Mouse (Mus musculus) adrenal gland, postnatal 4 days (tissue): ENCODE data around the gene Tmem119. TPM values are rescaled to one million over a fixed set of nuclear protein-coding genes. Genes with fewer than 3 reads are reported as not detected.
"Not testable (repeated sequence)": the region's sequence is repeated elsewhere in the genome, so short reads cannot be mapped to it uniquely, and the experiment has no call there.

ENCODE experiments used
- DNase-seq, 2 experiments: peaks; one replicate each; pipeline ENCODE4 v3.0.0; 2021 to 2022; ENCODE audit warnings: low spot score in 2 of 2, mixed read lengths in 2 of 2
- total RNA-seq, 2 experiments: library from RNA; stranded (reverse); gene quantifications; 2 replicates each; pipeline ENCODE4 v1.2.3; 2021

Tmem119 gene
- total RNA-seq, 2 experiments from 2014 or later: 24.5 to 25.2 TPM

DNA sequence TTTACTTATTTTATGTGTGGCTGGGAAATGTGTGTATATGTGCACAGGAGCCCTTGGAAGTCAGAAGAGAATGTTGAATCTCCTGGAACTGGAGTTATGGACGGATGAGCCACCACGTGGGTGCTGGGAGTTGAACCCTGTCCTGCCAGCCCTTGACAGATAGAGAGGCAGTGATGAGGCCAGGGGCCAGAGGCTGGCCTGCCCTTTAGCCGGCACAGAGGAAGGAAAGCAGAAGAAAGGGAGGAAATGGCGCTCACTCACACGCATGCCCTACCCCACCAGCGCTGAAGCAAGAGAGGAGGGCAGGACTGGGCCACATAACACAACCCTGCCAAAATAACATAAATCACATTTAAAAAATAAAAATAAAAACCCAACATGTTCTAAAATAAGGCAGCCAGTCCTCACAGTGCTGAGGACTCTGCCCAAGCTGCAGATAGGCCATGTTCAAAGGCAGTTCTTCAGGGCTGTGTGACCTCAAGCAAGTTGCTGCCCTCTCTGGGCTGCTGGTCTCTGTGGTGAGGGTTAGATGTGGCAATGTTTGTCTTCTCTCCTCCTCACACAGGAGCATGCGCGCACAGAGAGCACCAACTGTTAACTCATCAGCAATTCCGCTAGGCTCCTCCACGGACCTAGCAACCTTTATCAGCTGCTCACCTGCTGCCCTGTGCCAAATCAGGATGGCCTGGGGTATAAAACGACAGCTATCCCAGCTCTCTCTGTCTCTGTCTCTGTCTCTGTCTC lies 9.7 kb downstream of the Tmem119 start:
- no peak for DNase-seq

DNA sequence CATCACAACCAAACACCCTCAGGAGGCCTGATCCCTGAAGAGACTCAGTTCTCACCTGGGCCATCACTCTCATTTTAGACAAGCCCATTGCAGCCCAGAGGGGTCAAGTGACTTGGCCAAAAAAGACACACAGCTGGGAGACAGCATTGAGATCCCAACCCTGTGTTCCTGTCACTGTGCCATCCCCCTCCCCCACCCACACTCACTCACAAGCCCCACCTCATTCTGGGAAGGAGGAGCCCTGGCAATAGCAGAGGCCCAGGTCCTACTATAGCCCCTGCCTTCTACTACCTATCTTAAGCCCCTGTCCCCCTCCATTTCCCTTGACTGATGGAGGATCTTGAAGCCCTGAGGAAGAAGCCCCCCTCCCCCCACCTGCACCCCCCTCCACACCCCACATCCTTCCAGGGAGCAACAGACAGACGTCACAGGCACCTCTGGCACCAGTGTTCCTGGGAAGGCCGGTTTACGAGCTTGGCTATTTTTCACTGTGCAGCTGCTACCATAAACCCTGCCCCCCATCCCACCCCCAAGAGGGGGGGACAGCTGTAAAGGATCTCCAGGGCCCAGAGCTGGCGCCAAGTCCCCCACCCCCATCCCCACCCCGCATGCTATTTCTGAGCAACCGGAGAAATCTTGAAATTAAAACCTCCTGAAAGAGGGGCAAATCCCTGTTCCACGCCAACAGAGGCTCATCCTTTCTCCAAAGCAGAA lies 11.1 kb downstream of the Tmem119 start:
- no peak for DNase-seq

DNA sequence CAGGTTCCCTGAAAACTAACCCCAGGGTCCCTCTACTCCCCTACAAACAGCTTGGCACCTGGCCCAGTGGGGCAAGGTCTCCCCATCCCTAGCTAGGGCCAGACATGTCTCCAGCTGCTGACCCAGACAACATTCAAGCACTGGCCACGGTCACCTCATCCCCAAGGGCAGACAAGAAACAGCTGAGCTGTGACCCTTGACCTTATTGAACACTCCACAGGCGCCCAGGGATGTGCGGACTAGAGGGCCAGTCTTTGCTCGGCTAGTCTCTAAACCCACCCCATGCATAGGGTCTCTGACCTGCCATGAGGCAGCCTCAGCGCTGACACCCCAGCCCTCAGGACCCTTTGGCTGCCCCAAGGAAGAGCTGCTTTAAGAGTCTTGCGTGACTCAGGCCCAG lies 11.7 kb downstream of the Tmem119 start:
- no peak for DNase-seq

DNA sequence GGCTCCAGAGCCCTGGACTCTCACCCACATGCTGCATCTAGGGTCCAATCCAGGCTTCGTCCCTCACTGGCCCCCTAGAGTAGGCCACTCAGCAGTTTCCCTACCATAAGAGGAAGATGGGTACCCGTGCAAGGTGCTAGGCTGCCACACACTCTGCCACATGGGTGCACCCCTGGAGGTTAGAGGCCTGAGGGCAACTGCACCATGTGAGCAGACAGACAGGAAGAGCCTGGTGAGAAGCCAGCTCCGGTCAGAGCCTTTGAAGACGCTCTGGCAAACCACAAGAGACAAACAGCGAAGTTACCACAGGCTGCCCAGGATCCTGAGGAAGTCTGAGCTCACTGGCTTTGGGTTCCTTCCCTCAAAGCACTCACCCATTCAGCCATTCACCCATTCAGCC lies 13.3 kb downstream of the Tmem119 start:
- DNase-seq: no peak

DNA sequence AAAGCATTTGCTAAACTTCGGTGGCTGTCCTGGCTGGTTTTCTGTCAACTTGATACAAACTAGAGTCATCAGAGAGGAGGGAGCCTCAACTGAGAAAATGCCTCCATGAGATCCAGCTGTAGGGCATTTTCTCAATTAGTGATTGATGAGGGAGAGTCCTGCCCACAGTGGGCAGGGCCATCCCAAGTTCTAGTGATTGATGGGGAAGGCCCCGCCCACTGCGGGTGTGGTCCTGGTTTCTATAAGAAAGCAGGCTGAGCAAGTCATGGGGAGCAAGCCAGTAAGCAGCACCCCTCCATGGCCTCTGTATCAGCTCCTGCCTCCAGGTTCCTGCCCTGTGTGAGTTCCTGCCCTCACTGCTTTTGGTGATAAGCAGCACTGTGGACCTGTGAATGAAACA lies 16.2 kb downstream of the Tmem119 start:
- not testable (repeated sequence) for DNase-seq

DNA sequence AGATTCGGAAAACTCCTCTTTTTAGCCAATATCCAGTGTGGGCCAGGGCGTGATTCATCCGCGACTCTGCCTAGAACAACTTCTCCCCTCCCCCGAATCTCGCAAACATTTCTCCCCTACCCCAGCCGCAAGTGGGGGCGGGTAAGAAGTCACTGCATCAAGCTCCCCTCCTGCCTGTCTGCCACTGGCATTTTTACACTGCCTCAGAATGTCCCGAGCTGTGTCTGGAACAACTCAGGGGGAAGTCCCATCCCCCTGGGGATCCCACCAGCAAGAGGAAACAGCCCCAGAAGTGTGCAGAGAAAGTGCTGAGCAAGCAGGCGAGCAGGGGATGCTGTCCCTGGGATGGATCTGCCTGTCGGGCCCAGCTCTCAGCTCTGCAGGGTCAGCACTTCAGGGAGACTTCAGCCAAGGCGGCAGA lies 16.7 kb downstream of the Tmem119 start:
- DNase-seq: peak in 1 of 2 experiments; percentile 28

DNA sequence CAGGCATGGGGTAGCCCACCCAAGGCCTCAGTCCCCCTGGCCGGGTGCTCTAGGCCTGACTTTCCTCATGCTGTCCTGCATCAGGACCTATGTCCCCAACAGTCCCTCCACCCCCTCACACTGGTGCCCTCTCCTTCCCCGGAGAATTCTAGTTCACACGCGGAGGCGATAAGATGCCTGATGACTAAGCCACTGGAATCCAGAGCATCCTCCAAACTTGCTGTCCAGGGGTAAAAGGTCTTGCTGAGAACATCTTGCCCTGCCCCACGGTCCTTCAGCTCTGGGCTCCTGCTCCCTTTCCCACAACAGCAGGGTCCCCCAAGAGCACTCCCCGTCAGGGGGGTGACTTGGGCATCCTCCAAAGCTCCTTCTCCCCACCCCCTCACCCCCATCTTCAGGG lies 17.7 kb downstream of the Tmem119 start:
- DNase-seq: no peak

DNA sequence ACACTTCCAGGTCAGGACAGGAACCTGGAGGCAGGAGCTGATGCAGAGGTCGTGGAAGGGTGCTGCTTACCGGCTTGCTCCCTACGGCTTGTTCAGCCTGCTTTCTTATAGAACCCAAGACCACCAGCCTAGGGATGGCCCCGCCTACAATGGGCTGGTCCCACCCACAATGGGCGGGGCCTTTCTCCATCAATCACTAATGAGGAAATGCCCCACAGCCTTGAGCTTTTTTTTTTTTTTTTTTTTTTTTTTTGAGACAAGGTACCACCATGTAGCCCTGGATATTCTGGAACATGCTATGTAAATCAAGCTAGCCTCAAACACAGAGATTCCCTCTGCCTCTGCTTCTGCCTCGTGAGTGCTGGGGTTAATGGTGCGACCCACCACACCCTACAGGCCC lies 18.4 kb downstream of the Tmem119 start:
- no peak for DNase-seq

DNA sequence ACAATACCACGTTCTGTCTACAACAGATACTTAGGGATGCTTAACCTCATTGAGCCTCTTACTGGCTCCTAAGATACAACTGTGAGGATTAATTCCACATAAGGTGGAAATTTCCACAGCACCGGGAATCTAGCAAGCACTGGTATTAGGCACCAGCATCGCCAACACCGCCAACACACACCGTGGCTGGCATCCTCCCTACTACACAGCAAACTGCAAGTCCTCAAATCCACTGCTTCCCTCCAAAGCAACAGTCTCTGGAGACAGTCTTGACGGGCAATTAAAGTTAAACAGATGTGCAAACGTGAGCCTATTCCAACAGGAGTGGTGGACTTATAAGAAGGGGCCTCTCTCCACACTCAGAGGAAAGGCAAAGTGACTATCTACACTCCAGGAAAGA lies 19.1 kb downstream of the Tmem119 start:
- DNase-seq: no peak

DNA sequence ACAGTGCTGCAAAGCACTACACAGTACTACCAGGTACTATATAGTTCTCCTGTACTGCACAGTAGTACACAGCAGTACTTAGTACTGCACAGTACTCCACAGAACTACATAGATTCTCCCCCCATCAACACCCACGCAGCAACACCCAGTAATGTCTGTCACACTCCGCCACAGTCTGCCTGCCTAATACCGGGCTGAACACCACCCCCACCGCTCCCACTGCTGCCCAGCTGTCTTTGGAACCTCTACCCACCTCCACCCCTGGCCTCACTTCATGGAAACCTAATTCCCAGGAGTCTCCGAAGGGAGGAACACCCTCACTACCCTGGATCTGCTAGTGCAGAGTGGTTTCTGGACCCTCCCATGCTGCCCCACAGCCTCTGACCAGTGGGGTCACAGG lies 19.6 kb downstream of the Tmem119 start:
- no peak for DNase-seq

DNA sequence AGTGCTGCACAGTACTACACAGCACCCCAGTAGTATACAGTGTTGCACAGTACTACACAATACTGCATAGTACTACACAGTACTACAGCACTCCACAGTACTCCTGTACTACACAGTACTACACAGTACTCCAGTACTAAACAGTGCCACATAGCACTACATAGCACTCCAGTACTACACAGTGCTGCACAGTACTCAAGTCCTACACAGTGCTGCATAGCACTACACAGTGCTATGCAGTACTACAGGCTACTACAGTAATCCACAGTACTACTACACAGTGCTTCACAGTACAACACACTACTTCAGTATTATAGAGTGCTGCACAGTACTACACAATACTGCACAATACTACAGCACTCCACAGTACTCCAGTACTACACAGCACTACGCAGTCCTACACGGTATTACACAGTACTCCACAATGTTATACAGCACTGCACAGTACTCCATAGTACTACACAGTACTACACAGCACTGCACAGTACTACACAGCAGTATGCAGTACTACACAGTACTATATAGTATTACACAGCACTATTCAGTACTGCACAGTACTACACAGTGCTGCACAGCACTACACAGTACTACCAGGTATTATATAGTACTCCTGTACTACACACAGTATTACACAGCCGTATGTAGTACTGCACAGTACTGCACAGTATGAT lies 20.1 kb downstream of the Tmem119 start:
- no peak for DNase-seq

DNA sequence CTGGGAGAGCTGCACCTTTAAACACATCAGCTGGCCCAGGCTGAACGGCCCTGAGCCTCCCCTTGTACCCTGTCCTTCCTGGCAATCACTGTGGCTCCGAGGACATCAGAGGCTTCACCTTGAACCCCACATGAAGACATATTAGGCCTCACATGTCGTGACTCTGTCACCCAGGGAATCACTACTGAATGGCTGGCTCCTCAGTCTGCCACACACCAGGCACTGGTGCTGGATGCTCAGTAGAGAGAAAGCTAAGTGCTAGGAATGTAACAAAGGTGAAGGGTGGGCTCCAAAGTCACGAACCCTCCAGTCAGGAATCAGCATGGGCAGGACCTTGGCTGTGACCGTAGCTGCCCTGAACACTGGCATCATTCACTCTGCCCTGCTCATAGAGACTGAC lies 20.7 kb downstream of the Tmem119 start:
- DNase-seq: no peak

DNA sequence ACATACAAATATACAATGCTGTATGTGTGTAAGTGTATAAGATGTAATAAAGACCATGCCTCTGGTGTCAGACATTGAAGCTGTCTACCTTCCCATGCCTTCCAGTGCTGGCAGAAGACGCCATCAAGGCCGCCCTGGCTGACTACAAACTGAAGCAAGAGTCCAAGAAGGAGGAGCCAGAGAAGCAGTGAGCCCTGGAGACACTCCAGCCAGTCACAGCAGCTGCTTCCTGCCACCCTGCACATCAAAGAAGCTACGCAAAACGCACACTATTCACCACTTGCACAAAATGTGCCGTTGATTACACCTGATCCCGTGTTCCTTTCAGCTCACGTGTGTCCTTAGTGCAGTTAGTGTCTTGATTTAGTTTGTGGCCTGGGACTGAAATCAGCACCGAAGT lies 22.6 kb downstream of the Tmem119 start:
- not testable (repeated sequence) for DNase-seq

DNA sequence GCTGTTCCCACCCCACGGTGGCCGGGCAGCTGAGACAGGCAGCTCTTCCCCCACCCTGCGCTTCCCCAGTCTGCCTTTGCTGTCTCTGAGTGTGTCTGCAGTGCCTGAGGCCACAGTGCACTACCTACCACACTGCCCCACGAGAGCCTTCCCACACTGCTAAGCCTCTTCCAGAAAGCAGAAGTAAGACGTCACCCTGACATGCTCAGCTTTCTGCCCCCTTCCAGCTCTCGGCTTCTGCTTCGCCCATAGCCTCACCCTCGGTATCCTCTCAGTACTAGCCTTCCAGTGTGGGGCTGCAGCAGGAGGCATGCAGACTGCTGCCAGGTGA lies 23.5 kb downstream of the Tmem119 start:
- DNase-seq: no peak

DNA sequence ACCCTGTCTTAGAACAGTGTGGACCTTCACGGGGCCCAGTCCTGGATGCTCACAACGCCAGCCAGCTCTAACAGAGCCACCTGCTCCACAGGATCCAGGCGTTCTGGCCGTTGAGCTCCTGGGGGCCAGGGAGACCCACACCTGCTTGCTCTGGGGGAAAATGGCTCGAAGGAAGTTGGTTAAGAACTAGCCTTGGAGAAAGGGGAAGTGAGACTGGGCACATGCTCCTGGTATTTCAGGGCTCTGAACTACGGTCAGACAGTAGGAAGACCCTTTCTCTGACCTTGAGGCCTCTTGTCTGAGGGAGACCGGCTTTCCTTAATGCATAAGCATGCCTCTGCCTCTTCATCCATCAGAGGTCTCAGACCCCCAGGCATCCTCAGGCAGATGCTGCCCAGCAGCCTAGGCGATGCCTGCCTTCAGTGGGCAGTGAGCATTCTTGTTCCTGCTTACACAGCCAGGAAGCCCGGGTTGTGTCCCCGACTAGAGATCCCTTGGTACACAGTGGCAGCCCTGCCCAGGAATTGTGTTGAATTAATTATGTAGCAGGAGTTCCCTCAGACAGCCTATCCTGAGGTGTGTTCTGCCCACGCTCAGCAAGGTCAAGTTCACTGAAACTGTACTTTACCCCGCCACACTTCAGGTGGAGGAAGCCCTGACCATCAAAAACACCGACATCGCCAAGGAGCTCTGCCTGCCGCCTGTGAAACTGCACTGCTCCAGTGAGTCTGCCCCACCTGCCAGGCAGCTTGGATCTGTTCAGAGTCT lies 24.0 kb downstream of the Tmem119 start:
- DNase-seq: no peak

DNA sequence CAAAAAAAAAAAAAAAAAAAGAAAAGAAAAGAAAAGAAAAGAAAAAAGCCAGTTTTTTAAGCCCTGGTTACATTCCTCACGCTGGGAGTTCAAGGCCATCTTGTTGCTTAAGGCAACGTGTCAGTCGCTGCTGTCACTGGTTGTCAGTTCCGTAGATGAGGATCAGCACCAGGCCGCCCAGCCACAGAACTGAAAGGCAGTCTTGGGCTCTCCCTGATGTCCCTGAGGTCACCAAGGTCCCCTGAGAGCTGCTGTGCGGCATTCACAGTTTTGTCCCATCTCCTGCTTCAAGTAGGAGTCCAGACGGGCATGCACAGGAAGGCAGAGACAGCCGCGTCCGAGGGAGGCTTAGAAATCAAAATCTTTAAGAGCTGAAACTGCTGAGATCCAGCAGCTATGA lies 24.7 kb downstream of the Tmem119 start:
- no peak for DNase-seq

DNA sequence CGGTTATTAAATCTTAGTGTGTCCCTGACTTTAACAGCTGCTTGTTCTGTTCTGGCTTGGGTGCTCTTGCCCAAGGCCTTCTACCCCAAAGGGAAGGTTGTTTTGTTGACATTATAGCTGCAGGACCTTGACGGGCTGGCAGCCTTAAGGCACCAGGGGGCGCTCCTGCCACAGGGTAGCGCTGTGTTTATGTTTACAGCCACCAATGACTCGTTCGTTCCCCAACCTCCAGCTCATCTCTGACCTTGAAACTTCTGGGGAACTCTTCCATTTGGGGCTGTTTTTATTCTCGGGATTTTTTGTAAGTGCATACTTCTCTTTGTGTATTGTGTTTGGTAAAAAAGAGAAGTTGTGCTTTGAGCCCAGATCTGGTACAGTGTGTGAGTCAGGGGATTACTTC lies 26.7 kb downstream of the Tmem119 start:
- DNase-seq: peak; percentile 79 to 90

DNA sequence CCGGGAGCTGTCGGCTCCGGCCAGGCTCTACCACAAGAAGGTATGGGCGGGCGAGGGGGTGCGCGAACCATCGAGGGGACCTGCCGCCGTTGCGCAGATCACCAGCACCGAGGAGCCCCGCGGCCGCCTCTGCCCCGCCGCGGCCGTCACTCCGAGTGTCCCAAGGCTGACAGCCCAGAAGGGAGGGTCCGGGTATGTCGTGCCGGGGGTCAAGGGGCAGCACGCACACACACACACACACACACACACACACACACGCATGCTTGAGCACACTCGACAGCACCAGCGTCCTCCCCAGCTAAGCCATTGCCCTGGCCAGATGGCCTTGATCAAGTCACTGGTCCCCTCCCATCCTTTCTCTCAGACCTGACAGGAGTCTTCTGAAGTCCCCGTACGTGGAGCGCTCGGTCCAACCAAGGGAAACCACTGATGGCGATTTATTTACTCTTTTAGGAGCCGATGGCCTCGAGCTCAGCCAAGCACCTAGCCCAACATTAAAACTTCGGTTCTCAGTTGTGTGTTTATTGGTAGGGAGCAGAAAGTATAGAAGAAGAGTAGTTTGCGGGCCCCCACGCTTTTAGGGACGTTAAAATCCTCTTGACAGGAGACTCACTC lies 27.3 kb downstream of the Tmem119 start:
- DNase-seq: peak in 1 of 2 experiments; percentile 37

DNA sequence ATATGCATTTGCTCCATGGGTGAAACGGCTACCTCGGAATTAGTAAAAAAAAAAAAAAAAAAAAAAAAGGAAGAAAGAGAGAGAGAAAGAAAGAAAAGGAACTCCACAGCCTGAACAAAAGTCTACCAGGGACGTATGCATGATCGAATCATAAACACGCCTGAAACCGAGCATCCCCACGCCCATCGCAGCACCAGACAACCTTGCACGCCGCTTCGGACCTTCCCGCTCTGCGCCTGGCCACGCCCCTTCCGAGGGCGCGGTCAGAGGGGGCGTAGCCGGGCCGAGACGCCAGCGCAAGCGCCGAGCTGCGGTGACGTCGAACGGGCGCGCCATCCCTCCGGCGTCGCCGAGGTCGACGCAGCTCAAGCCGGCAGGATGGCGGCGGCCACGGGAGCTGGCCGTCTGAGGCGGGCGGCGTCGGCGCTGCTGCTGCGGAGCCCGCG lies 27.8 kb downstream of the Tmem119 start, which contains the start of the genes Sart3 and Iscu:
Gene Sart3 (minus strand): TSS at position 61 of the 446 bp plus-strand sequence.
Gene Iscu (plus strand): TSS at position 299 of the 446 bp plus-strand sequence.
- peak; percentile 85 to 90 for DNase-seq

DNA sequence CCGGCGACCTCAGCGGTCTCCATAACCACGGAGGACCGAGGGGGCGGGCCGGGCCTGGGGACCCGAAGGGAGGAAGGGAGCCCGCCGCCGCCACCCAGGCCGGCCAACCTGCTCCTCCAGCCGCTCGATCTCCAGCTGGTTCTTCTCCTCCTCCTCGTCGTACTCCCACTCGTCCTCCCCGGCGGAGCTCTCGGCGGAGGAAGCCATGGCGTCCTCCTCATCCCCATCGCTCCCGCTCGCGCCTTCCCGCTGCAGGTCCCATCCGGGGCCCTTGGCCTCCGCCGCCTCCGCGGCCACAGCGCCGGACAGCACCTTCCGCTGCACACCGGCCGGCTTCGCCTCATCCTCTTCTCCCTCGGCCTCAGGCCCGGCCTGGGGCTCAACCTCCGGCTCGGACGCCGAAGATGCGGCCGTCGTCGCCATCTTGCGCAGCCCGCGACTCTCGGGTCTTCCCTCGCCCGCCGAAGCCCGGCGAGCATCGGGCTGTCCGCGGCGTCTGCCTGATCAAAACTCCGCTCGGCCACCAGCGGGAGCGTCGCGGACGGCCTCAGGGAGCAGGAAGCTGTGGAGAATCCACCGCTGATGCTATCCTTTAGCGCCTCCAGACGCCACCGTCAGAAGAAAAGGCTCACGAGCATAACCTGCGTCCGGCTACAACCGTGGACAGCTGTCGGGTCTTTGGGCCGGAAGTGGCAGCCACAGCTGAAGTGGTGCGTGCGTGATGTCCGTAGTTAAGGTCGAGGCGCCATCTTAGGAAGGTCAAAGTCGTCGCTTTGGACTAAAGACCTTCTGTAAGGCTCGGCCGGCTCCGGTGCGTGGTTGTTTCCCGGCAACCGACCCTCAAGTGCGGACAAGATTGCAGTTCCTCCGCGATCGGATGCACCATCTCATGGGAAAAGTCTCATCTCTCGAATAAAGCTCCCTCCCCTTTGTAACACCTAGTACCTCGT lies 28.8 kb downstream of the Tmem119 start:
- DNase-seq: peak; percentile 59 to 67
